Mouse (Mus musculus) brain, embryonic 14.5 days (tissue): ENCODE data around the gene Tmbim6. TPM values are rescaled to one million over a fixed set of nuclear protein-coding genes. Genes with fewer than 3 reads are reported as not detected.
A peak's percentile ranks its signal among the peaks of the same experiment; 100 is the strongest.

ENCODE experiments used
- DNase-seq: peaks from one replicate; pipeline ENCODE4 v3.0.0-alpha.2; 2011; ENCODE audit warnings: low read depth
- CTCF ChIP-seq: fragments of 200-500 bp; IDR thresholded peaks from 2 replicates; pipeline ENCODE4 v1.5.1; 2012; ENCODE audit warnings: inconsistent platforms, mild to moderate bottlenecking, moderate library complexity, borderline replicate concordance; ENCODE audit not compliant: insufficient read depth, insufficient read length; ENCODE audit errors: extremely low read depth
- POLR2A ChIP-seq: fragments of 200-500 bp; IDR thresholded peaks from 2 replicates; pipeline ENCODE4 v1.6.1; 2012; ENCODE audit warnings: mild to moderate bottlenecking, inconsistent platforms, borderline replicate concordance; ENCODE audit not compliant: poor library complexity, insufficient read depth, insufficient read length, severe bottlenecking; ENCODE audit errors: extremely low read depth
- polyA plus RNA-seq: library from polyadenylated mRNA; depleted of rRNA; stranded (reverse); fragments of >200 nt; gene quantifications from 2 replicates; pipeline ENCODE4 v1.2.3, GENCODE M21; 2012; rRNA removed

Gene Tmbim6
- 214 and 221 TPM in 2 replicates for polyA plus RNA-seq

DNA sequence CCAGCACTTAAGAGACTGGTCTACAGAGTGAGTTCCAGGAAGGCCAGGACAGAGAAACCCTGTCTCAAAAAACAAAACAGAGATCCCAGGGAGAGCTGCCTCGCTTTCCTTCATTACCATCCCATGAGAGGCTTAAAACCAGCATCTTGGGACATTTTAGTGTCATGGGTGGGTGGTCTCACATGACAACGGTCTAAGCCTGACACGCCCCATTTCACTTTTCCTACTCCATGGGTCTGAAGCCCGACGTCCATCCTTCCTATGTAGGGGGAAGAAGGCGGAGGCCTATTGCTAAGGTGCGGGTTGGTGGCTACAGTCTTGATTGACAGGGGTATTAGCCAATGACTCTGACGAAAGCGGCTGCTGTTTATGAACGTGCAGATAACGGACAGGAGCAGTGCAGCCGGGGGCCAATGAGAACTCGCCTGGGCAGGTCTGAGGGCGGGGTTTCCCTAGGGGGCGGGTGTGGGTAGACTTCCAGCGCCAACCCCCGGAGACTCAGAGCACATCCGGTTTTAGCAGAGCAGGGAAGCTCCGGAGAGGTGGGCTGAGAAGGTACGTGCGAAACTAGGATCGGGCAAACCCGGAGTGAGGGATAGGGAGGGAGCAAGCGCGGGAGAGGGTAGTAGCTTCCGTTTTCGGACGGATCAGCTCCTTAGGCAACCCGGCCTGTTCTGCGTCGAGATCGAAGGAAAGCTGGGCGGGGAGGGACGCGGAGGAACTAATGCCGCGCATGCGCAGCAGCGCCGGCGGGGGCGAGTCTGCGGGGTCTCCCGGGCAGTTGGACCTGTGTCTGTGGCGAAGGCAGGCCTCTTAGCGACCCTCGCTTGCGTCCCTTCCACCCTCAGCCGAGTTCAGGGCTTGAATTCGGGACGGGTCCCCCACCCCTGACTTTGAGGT lies at the start of gene Tmbim6:
TSS of gene Tmbim6 (plus strand) at position 397 of the 900 bp plus-strand sequence.
- peak; percentile 100 for DNase-seq
- no peak for TF ChIP-seq CTCF
- peak; percentile 24; the same call in 1 of the 2 replicates for TF ChIP-seq POLR2A

DNA sequence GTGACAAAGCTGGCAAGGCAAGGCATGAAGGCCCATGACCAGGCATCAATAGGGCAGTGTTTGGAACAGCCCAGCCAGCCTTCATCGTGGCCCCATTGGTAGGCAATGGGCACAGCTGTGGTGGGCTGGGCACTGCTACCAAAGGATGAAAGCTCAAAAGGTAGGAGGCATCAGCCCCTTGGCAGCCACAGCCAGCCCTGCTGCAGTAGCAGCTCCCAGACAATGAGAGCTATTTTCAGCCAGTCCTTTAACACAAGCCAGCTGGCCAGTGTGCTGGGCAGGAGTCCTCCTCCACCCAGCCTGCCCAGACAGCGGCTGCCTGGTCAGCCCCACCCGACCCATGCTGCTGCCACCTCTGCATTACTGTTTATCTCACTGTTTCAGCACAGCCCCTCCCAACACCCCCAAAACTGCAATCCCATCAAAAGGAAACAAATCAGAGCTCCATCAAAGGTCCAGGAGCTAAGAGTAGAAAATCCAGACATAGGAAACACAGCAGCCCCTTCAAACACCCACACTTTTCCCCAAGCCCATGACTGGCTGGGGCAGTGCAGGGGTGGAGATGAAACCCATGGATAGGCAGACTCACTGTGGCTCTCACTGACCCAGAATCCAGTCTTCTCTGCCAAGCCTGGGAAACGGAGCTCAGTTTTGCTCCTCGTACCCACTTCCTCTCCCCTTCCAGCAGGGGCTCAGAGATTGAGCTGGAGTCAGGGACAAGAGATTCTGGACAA lies 49.1 kb upstream of the Tmbim6 start:
- TF ChIP-seq POLR2A, result no peak
- no peak for TF ChIP-seq CTCF
- DNase-seq, result peak; percentile 74

DNA sequence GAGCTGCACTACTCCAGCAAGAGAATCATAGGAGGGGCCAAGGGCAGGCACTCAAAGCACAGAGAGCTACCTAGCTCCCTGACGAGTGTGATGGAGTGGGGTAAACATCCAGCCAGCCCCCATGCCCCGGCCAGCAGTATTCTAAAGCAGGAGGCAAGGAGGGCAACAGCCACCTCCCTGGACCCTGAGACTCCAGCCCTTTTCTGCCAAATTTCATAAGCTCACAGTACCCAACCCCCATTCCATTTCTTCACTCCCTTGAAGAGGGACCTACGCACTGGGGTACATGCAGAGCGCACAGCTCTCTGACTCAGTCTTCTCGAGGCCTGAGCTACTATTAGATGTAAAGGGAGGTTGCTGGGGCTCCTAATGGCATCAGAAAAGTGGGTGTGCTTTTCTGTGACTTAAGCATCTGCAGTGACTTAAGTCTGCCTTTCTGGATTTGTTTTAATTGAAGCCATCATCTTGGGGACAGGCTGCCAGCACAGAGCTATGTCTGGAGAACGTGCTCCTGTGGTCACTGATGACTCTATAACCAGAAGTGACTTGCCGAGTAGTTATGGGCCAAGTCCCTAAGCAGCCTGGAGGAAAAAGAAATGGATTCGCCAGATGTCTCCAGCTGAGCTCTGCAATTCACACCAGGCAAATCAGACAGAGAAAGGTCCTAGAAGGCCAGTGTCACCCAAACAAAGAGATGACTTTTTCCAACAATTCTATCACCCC lies 48.4 kb upstream of the Tmbim6 start:
- TF ChIP-seq CTCF (no peak), POLR2A (no peak)
- DNase-seq, result no peak

DNA sequence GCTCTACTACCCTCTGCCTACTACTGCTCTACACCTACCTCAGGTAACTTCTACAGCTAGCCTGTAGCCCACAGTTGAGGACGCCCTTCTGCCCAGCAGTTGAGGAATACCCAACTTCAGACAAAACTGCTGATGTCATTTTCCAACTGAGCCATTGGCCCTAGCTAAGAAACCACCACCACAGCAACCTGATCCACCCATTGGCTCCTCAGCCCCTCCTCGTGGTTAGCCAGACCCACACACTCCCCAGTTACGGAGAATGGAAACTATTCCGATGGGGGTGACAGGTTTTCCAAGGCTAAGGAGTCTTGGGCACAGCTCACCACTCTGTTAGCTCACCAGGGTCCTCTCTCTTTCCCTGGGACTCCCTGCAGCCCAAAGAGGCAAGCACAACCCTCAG lies 47.7 kb upstream of the Tmbim6 start:
- TF ChIP-seq POLR2A, result no peak
- TF ChIP-seq CTCF, result no peak
- DNase-seq, result no peak

DNA sequence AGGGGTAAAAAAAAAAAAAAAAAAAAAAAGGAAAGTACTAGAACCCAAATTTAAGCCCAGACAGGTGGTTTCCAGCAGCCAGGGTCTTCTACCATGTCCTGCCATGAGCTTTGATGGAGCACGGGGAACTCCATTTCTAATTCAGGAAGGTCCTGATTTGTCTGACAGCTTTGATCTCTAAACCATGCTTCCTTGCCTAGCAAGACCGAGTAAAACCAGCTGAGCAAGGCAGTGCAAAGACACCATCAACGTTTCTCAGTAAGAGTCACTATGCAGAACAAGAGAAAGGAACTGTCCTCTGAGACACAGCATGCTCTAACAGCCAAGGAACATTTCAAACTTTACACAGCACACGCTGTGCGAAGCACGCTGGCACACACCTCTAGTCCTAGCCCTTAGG lies 41.1 kb upstream of the Tmbim6 start:
- no peak for TF ChIP-seq CTCF
- no peak for TF ChIP-seq POLR2A
- no peak for DNase-seq

DNA sequence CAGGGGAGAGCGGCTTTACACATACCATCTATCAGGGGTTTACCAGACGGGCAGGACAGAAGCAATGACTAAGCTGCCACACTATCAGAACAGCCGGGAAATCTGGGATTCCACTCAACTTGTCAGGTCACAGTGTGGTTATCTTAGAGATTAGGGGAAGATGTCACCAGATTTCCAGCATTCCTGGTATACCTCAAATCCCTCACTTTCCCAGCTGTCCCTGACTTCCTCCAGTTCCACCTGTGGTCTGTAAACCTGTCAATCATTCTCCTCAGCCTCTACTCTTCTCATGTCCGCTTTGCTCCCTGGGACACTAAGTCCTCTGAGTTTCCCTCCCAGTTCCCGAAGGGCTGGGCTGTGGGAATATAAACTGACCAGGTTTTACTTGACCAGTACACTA lies 40.4 kb upstream of the Tmbim6 start:
- DNase-seq, result no peak
- TF ChIP-seq CTCF (no peak), POLR2A (no peak)

DNA sequence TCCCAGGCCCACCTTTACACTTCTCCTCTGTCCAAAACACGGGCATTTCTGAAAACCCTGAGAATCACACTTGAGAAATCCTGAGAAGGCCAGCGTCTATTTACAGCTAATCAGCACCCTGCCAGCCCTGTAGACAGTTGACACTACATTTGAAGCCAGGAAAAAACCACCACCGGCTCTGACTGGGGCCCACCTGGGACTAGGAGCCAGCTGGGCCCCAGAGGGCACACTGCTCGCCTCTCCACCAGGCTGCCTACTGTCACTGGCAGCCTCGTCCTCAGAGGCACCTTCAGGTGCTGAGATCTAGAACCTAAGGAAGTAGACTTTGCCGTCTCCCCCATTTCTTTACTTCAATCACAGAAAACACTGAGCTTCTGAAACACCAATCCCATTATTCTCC lies 37.0 kb upstream of the Tmbim6 start:
- no peak for TF ChIP-seq POLR2A
- no peak for TF ChIP-seq CTCF

DNA sequence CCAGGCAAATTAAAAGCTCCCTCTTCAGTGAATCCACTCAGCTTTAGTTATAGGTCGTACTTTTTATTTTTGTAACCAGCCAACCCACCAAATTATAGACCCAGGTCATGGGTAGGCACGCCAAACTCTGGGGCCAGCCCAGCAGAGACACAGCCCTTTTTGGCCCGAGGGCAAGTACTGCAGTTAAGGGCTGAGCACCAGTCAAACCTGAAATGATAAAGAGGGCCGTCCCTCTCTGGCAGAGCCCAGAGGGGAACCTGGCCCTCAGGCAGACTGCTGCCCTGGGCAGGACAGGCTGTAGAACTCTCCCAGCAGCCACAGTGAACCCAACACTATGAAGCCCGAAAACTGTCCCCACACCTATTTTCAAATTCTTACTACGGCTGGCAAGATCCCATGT lies 36.2 kb upstream of the Tmbim6 start:
- TF ChIP-seq POLR2A, result no peak
- no peak for TF ChIP-seq CTCF
- DNase-seq, result no peak

More for the DNA sequence above, 37.0 kb upstream of the Tmbim6 start:
- DNase-seq, result no peak

DNA sequence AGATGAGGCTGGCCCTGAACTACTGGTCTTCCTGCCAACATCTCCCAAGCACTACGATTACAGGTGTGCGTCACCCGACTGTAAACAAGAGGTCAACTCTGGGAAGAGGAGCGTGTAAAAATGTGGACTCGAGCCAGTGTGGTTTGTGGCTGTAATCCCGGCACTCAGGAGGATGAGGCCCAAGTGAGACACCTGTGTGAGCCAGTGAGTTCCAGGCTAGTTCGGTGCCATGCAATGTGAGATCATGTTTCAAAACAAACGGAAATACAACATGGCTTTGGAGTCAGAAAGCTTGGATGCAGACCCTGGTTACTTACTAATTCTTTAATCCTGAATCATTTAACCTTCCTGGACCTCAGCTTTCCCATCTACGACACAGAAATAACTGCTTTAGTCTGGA lies 33.7 kb upstream of the Tmbim6 start:
- no peak for DNase-seq
- TF ChIP-seq POLR2A (no peak), CTCF (no peak)

DNA sequence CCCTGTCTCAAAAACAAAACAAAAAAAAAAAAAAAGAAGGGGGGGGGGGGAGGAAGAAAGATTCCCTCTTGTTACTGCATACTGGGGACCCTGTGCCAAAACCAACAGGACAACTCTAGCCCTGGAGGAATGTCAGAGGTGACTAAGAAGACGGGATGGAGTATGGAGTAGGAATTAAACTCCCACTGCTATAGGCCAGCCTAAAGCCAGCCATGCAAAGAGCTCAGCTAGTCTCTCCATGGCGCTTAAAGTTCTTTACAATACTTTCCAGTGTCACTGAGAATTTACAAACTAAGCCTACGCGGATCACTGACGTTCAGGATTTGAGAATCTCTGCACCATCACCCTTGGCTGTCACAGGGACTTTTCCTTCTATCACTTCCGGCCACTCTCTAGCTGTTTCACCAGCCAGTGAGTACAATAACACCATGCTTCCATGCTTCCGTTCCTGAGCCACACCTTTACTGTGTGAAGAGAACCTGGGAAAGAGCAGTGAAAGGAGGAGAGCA lies 28.6 kb upstream of the Tmbim6 start:
- TF ChIP-seq CTCF (no peak), POLR2A (no peak)
- DNase-seq, result no peak

DNA sequence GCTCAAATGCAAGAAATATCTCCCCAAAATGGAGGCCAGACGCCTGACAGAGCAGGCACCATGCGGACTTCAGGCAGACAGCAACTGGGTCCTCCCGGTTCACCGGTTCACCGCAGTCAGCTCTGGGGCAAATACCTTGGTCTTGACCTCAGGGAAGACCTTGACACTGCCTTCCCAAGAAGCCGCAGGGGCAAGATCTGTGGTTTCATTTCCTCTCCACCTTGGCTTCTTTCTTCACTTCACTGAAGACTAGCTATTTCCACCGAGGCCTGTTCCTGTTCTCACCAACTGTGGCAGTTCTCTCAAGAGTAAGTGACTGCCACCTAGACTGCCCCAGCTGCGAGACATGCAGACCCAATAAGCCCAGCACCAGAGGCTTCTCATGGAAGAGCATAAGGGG lies 27.8 kb upstream of the Tmbim6 start:
- TF ChIP-seq CTCF, result no peak
- no peak for TF ChIP-seq POLR2A
- DNase-seq, result no peak
